Comparison of ENCODE assay signal across 9 mouse cellular contexts in genomic region chr17:65701356-65701755, GRCm38 (mm10). TPM values are rescaled to one million over a fixed set of nuclear protein-coding genes. Genes with fewer than 3 reads are reported as not detected.
DNase-seq lines count a peak whose midpoint lies in the region; ATAC-seq and TF ChIP-seq lines count a peak whose summit lies in the region.
"Had no signal": no experiment of that assay in that cellular context is flagged by ENCODE, and none has a peak within 500 bp of the region (broad histone marks: within the 10 kb centered on the region; RNA-seq: fewer than 3 reads in every experiment).

No protein-coding gene starts in this region.

- no peak overlapping the region for H3K4me2 ChIP-seq in kidney, postnatal 0 days (ENCODE audit: low read length)
- H3K4me2 ChIP-seq in forebrain, postnatal 0 days (ENCODE audit: low read depth) = no peak overlapping the region
- no peak overlapping the region for H3K4me2 ChIP-seq in midbrain, postnatal 0 days (ENCODE audit: low read depth, low read length, poor library complexity, severe bottlenecking)
- H3K4me2 ChIP-seq: liver, embryonic 12.5 days had no signal

- peaks cover 4% of the 10 kb centered on the region; the same call in 1 of the 2 replicates for H3K4me1 ChIP-seq in kidney, postnatal 0 days (replicated peaks; ENCODE audit: insufficient read depth, low read length)
- H3K4me1 ChIP-seq in brown adipose tissue, adult 24 weeks (ENCODE audit: control insufficient read depth, insufficient read depth, insufficient read length, low read length) = peaks cover 8% of the 10 kb centered on the region; the same call in 1 of the 2 replicates
- H3K4me1 ChIP-seq in forebrain, postnatal 0 days (ENCODE audit: insufficient read depth) = no peaks in the 10 kb centered on the region
- peaks cover 5% of the 10 kb centered on the region for H3K4me1 ChIP-seq in midbrain, postnatal 0 days (ENCODE audit: insufficient read depth, low read length)
- H3K4me1 ChIP-seq: liver, embryonic 12.5 days had no signal

- no peak for TF ChIP-seq CTCF in kidney, postnatal 0 days (IDR thresholded peaks at IDR 0.05; ENCODE audit: low read depth)
- TF ChIP-seq CTCF in forebrain, postnatal 0 days (IDR thresholded peaks at IDR 0.05; ENCODE audit: low read depth) = no peak
- TF ChIP-seq CTCF in midbrain, postnatal 0 days (IDR thresholded peaks at IDR 0.05) = no peak

- no peaks in the 10 kb centered on the region for H3K36me3 ChIP-seq in kidney, postnatal 0 days (ENCODE audit: insufficient read depth, low read length)
- no peaks in the 10 kb centered on the region for H3K36me3 ChIP-seq in forebrain, postnatal 0 days (ENCODE audit: insufficient read depth)
- no peaks in the 10 kb centered on the region for H3K36me3 ChIP-seq in midbrain, postnatal 0 days (ENCODE audit: insufficient read depth, low read length)
- H3K36me3 ChIP-seq: liver, embryonic 12.5 days had no signal

- ATAC-seq in kidney, postnatal 0 days (replicated peaks; ENCODE audit: low FRiP score, low read depth) = no peak
- no peak for ATAC-seq in forebrain, postnatal 0 days
- no peak for ATAC-seq in midbrain, postnatal 0 days (ENCODE audit: low FRiP score)
- ATAC-seq: liver, embryonic 12.5 days had no signal

- WGBS in kidney, postnatal 0 days = 64% methylated on average over 8 of the region's 8 CpGs
- 70% methylated on average over 8 of the region's 8 CpGs for WGBS in forebrain, postnatal 0 days
- 81% methylated on average over 8 of the region's 8 CpGs for WGBS in midbrain, postnatal 0 days

- H3K9ac ChIP-seq in kidney, postnatal 0 days (ENCODE audit: low read depth, low read length) = no peak overlapping the region
- no peak overlapping the region for H3K9ac ChIP-seq in forebrain, postnatal 0 days
- no peak overlapping the region for H3K9ac ChIP-seq in midbrain, postnatal 0 days (replicated peaks; ENCODE audit: low read length, poor library complexity, severe bottlenecking)
- H3K9ac ChIP-seq: liver, embryonic 12.5 days had no signal

- H3K27me3 ChIP-seq in kidney, postnatal 0 days (ENCODE audit: insufficient read depth, low read length) = no peaks in the 10 kb centered on the region
- H3K27me3 ChIP-seq in forebrain, postnatal 0 days (ENCODE audit: insufficient read depth, low read length) = no peaks in the 10 kb centered on the region
- H3K27me3 ChIP-seq in midbrain, postnatal 0 days (ENCODE audit: insufficient read depth, low read length) = no peaks in the 10 kb centered on the region
- H3K27me3 ChIP-seq: liver, embryonic 12.5 days had no signal

- H3K4me3 ChIP-seq in kidney, postnatal 0 days (replicated peaks; ENCODE audit: low read depth, low read length) = no peak overlapping the region
- no peak overlapping the region for H3K4me3 ChIP-seq in brown adipose tissue, adult 24 weeks (ENCODE audit: insufficient read depth, low read depth, low read length)
- H3K4me3 ChIP-seq in forebrain, postnatal 0 days (ENCODE audit: low read depth, low read length) = no peak overlapping the region
- H3K4me3 ChIP-seq in midbrain, postnatal 0 days (ENCODE audit: low read depth, low read length) = no peak overlapping the region
- H3K4me3 ChIP-seq: liver, embryonic 12.5 days had no signal

- H3K9me3 ChIP-seq in kidney, postnatal 0 days (replicated peaks; ENCODE audit: low read length) = no peaks in the 10 kb centered on the region
- no peaks in the 10 kb centered on the region for H3K9me3 ChIP-seq in forebrain, postnatal 0 days (ENCODE audit: low read length)
- H3K9me3 ChIP-seq in midbrain, postnatal 0 days (ENCODE audit: low read length) = no peaks in the 10 kb centered on the region
- H3K9me3 ChIP-seq: liver, embryonic 12.5 days had no signal

- DNase-seq in kidney, postnatal 0 days (ENCODE audit: low spot score) = peak; percentile 47
- no peak for DNase-seq in kidney, adult 8-10 months
- DNase-seq in forebrain, postnatal 0 days = no peak
- DNase-seq in midbrain, postnatal 0 days (ENCODE audit: low spot score) = no peak
- DNase-seq in MN1 (ENCODE audit: low spot score) = no peak
- no peak for DNase-seq in adrenal gland, postnatal 36 days
- DNase-seq: thymus, postnatal 25 days had no signal

- H3K27ac ChIP-seq in kidney, postnatal 0 days = peak overlapping the region; percentile 63; the same call in 1 of the 2 replicates
- H3K27ac ChIP-seq in brown adipose tissue, adult 24 weeks (replicated peaks; ENCODE audit: low read depth, low read length) = peak overlapping the region; percentile 26; the same call in 1 of the 2 replicates
- H3K27ac ChIP-seq in forebrain, postnatal 0 days (ENCODE audit: low read depth, low read length) = peak overlapping the region; percentile 72; the same call in 1 of the 2 replicates
- H3K27ac ChIP-seq in midbrain, postnatal 0 days (ENCODE audit: low read depth, low read length) = peak overlapping the region; percentile 72
- H3K27ac ChIP-seq: liver, embryonic 12.5 days had no signal

RNA-seq across cellular contexts. Expression of gene Txndc2, which starts 59.4 kb away (rescaled TPM):
- not detected in 2 replicates for polyA plus RNA-seq in kidney, postnatal 0 days (2015; fragmentation: Nextera tagmentation; extraction: Ambion mirVana)
- not detected in 2 replicates for polyA plus RNA-seq in brown adipose tissue, adult 24 weeks (2012; ENCODE audit: insufficient read depth, insufficient read length, missing spikeins)
- 0.19 TPM in 1 of 2 replicates, not detected in the other for total RNA-seq in forebrain, postnatal 0 days (2014; rRNA removed)
- polyA plus RNA-seq in forebrain, postnatal 0 days (2015; fragmentation: Nextera tagmentation; extraction: Ambion mirVana) = not detected in 2 replicates
- total RNA-seq in midbrain, postnatal 0 days (2014; rRNA removed) = not detected in 2 replicates
- not detected in 2 replicates for polyA plus RNA-seq in midbrain, postnatal 0 days (2015; fragmentation: Nextera tagmentation; extraction: Ambion mirVana)
- total RNA-seq in adrenal gland, postnatal 36 days (2021) = 10 to 100 TPM in 1 of 2 experiments, 1 to 10 TPM in 1; 8.8 to 38.2 TPM
- polyA plus RNA-seq: liver, embryonic 12.5 days had no signal
